Mouse (Mus musculus): Measurements from ENCODE around the gene Mxi1. TPM values are rescaled to one million over a fixed set of nuclear protein-coding genes. Genes with fewer than 3 reads are reported as not detected.

Gene Mxi1
- polyA plus RNA-seq, 1 experiment: 34.3 TPM

DNA sequence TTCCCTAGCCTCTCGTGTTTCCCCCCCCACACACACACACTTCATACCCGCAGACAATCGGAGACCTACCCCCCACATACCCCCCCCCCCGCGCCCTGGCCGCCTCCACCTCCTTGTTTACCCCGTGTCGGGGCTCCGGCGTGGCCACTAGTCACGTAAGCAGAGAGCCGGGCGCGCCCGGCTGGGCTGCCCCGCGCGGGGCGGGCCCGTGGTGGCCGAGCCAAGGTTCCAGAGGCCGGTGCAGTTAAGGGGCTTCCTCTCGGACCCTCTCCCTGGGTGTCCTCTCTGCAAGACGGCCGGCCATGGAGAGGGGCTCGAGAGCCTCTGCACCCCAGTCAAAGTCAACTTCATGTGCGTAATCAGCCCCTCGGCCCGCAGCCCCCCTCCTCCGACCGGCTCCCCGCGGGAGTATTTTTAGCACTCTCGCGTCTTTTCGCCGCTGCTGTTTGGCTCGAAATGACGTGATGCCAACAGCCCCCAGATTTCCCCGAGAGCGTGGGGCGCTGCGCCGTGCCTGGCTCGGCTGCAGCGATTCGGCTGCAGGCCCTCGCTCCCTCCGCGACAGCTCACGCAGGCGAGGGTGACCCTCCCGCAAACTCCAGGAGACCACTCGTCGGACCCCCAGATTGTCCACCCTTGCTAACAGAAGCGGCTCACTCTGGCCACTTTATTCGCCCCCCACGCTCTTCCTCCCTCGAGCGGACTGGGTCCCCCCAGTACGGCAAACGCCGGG lies 2.8 kb downstream of the Mxi1 start:
- TF ChIP-seq GATA1 (IDR thresholded peaks at IDR 0.05; ENCODE audit: low read length): no peak

DNA sequence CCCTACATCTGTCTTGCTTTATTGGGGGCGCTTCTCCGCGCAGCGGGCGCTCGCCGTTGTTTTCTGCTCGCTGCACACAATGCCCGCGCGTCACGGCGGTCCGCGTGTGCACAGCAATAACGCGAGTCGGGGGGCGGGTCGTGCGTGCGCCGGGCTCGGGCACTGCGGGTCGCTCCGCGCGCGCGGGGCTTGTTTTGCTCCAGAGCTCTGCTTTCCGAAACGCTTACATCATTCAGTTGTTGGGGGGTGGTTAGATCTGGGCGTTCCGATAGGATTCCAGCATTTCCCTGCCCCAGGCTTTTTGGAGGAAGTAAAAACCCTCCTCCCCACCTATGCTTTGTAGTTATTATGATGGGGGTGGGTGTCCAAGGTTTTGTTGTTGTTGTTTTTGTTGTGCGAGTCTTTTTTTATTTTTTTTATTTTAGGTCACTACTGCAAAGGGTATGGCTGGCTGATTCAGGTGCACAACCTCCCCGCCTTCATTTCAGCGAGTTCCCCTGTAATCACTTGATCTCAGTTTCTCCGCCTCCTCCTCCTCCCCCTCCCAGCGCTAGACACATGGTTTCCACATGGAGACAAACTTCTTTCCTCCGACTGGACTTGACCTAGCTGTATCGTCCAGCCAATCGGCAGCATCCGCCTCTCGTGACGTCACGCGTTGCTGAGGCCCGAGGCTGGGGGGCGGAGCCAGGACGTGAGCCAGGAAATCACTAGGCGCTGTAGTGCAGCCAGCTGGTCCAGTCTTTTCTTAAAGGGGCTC lies 3.5 kb downstream of the Mxi1 start:
- no peak for TF ChIP-seq GATA1 (IDR thresholded peaks at IDR 0.05; ENCODE audit: low read length)

DNA sequence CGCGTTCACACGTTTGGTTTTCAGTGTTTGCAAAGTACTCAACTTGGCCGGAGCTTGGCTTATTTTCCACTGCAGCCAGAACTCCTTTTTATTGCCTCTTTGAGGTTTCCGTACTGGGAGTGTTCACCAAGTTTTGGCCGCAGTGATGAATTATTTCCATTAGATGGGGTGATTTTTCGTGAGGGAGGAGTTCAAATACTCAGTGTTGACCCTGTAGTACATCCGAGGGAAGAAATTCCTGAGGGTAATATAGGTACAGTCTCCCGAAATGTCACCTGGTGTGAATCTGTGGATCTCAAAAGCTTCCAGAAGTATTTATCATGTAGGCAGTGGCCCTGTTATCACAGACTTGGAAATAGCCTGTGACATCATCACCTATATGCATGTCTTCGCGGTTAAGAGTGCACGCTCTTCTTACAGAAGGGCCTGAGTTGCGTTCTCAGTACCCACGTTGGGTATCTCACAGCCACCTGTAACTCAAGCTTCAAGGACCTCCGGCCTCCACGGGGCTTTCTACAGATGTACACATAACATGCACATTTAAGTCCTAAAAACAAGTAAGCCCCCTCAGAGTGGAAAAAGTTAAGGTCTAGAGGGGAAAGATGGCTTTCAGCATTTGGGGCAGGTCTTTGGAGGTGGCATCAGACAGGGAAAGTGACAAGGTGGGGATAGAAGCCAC lies 4.4 kb downstream of the Mxi1 start:
- TF ChIP-seq GATA1 (IDR thresholded peaks at IDR 0.05; ENCODE audit: low read length): no peak

DNA sequence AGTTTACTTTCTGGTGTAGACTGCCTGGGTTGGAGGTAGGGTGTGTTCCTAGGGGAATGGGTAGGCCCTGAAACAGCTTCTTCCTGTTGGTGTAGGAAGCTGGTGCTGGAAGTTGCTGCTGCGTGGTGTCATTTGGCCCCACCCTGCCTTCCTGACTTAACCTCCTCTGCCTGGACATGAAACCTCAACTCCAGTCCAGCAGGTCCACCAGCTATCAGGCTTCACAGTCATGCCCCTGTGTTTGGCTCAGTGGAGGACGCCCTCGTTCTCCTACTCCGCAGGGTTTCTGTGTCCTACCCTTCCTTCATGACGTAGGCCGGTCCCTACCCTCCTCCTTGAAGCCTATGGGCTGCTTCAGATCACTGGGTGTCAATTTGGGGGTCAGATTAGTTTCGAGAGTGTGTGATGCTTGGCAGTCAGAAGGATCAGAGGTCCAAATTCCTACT lies 4.9 kb downstream of the Mxi1 start:
- no peak for TF ChIP-seq GATA1 (IDR thresholded peaks at IDR 0.05; ENCODE audit: low read length)

DNA sequence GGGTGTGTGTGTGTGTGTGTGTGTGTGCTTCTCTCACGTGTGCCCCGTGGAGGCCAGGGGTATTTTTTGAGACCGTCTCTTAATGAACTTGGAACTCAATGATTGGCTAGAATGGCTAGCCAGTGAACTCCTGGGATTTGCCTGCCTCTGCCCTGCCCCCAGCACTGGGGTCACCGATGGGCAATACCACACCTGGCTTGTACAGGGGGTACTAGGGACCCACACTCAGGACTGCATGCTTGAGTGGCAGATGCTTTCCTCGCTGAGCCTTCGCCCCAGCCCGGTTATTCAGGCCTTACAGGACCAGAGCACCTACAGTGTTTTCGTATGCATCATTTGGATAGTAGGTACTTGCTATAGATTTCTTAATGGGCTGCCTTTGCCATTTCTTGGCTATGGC lies 5.8 kb downstream of the Mxi1 start:
- TF ChIP-seq GATA1 (IDR thresholded peaks at IDR 0.05; ENCODE audit: low read length): no peak

DNA sequence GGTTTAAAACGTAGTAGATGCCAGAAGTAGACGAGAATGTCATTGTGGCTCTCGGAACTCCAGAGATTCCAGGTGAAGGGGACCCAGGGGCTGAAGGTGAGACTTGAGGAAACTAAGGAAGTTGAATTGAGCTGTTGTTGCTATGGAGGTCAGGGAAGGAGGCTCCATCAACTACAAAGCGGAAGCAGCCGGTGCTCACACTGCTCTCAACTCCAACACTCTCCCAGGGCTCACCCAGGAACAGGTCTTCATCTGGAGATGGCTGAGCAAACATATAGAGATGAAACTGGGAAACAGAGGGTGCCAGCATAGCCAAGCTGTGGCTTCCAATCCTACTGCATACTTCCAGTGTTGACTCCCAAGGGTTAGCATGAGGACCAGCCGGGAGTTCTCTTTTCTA lies 6.6 kb downstream of the Mxi1 start:
- TF ChIP-seq GATA1 (IDR thresholded peaks at IDR 0.05; ENCODE audit: low read length): no peak

DNA sequence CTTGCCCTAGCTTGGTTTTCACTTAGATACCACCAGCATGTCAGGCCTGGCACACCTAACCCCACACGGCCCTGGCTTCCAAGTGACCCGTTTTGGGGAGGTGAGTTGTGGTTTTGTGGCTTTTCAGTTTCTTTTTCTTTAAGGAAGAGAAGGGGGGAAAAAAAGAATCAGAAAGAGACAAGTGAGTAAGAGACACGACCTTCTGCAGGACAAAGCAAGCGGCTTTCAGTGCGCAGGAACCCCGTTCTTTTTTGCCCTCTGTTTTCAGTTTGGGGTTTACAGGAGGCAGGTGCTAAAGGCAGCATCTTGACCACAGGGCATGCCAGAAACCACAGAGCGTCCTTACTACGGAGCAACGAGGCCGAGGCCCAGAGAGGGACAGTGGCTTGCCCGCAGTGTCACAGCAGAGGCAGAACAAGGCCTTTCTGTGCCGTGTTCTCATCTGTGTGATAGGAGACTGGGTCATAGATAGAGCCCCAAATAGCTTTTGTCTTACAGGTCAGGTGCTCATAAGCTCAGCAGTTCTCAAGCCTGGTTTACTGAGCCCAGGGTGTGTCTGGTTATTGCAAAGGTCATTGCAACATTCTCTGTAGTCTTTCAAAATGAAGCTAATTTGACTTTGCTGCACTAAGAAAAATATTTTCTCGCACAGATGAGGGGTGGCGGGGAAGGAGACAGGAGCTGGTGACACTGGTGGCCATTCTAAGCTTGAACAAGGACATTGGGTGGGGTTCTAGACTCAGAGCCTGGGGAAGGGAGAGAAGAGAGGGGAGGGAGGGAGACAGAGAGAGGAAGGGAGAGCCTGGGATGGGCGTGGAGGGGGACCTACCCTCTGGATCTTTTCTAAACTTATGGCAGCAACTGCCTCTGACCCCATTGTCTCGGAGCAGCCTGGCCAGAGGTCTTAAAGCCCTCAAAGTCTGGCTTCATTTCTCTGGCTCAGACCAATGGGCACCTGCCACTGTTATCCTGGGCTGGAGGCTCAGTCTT lies 8.1 kb downstream of the Mxi1 start:
- TF ChIP-seq GATA1 (IDR thresholded peaks at IDR 0.05; ENCODE audit: low read length): no peak

DNA sequence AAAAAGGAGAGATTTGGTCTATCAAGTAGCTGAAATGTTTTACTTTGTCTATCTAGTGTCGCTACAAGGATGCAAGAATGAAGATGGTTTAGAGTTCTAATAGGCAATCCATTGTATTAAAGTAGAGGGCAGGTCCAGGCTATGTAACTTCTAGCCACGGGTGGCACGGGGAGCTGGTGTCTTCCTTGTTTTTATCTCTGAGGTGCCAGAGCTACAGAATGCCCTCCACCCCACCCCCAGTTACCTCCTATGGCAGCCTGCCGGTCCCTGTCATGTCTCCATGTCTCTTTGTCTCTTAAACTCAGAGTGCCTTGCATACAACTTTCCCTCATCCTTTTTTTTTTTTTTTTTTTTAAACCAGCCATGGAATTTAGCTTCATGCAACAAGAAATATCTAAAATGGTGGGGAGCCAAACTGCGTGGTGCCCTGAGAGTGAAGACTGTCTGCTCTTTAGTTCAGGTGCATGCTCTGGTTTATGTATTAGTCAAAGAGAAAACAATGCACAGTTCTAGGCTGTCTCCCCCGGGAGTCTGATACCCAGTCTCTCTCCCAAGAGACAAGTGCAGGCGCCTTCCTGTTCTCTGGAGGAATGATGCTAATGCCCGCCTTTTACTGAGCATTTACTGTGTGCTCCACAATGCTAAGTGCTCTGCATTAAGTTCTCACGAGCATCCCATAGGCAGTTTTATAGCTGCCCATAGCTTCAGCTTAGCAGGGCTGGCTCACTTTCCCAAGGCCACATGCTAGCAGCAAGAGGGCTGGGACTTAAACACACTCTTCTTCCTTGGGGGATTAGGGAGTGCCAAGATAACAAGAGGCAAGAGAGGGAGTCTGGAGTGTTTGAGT lies 10.2 kb downstream of the Mxi1 start:
- TF ChIP-seq GATA1 (IDR thresholded peaks at IDR 0.05; ENCODE audit: low read length): no peak

DNA sequence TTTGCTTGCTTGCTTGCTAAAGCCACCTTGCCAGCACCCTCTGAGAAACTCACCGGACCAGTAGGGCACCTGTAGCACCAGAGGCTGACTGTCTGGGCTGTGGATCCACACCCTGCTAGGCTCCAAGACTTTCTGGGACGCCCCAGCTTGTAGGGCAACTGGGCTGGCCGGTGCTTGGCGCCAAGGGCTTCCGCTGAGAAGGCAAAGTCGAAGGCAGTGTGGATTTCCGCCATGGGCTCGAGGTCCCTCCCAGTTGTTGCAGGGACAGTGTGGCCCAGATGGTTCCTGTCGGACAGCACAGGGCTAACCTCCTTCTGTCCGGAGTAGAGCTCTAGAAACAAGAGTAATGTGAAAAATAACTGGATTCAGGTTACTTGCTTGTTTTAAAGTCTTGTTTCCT lies 11.0 kb downstream of the Mxi1 start:
- no peak for TF ChIP-seq GATA1 (IDR thresholded peaks at IDR 0.05; ENCODE audit: low read length)

DNA sequence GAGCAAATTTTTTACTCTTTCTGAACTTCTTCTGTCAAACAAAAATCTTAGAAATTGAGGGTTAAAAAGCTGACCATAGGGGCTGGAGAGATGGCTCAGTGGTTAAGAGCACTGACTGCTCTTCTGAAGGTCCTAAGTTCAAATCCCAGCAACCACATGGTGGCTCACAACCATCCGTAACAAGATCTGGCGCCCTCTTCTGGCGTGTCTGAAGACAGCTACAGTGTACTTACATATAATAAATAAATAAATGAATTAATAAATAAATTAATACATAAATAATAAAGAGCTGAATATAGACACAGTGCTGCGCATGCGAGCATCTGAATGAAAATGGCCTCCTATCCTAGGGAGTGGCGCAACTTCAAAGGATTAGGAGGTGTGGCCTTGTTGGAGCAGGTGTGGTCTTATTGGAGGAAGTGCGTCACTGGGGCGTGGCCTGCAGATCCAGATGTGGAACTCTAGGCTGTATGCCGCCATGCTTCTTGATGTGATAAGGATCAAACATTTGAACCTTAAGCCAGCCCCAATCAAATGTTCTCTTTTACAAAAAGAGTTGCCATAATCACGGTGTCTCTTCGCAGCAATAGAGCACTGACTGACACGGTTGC lies 12.2 kb downstream of the Mxi1 start:
- TF ChIP-seq GATA1 (IDR thresholded peaks at IDR 0.05; ENCODE audit: low read length): no peak

DNA sequence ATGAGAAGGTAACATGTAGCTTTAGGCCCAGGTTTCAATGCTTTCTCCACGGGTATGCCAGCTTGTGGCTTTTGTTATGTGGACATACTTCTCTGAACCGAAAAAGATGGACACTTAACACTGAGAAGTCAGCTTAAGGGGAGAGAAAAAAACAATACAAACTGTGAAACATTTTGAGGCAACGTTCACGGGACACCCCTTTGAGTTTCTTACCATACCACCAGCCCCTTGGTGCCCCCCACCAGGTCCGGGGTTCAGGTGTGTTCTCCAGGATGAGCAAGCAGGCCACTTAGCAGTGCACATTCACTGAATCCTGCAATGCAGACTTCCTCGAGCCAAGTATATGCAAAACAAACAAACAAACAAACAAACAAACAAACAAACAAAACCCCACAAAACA lies 14.5 kb downstream of the Mxi1 start:
- no peak for TF ChIP-seq GATA1 (IDR thresholded peaks at IDR 0.05; ENCODE audit: low read length)

DNA sequence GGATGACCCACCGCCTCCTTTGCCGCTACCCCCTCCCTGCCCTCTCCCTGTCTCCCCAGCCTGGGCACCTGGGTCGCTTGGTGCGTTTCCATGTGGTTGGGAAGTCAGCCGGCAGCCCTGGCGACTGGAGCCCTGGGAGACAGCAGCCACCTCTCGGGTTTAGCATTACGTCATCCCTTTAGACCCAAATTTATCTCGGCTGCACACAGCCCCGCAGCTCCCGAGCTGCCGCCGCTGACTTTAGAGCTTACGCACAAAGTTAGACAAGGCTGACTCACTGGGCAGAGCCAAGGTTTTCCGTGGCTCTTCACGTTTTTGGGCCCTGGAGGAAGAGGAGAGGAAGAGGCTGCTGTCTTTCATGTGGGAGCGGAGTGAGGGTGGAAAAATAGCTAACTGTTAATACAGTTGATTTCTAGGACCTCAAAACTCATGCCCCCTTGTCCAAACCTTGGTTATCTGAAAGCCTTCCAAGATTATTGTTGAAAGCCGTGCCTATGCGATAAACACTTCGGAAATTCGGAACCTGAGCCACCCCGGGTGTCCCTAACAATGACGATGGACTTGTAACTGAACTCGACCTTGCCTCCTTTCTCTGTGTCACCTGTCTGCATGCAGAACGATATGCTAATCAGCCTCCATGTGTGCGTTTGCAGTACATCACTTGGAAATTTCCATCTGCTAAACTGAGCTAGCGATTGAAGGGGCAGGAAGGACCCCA lies 15.4 kb downstream of the Mxi1 start:
- TF ChIP-seq GATA1 (IDR thresholded peaks at IDR 0.05; ENCODE audit: low read length): peak; percentile 40

DNA sequence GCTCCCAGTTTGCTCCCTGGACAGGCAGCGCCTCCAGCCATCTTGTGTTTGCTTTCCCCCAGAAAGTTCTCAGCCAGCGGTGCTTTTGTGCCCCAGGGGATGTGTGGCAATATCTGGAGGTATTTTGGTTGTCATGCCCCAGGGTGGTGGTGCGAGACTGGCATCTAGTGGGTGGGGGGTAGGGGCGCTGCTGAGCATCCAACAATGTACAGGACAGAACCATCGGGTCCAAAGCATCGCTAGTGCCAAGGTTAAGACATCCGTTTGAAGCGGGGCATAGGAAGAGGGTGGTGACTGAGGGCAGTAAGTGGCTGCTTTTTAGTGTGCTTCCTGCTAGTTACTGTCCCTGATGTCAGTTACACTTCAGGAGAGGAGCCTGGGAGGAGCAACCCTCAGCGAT lies 17.8 kb downstream of the Mxi1 start:
- no peak for TF ChIP-seq GATA1 (IDR thresholded peaks at IDR 0.05; ENCODE audit: low read length)
